Mouse (Mus musculus) midbrain, embryonic 11.5 days (tissue): ENCODE data around the gene Sfxn5. TPM values are rescaled to one million over a fixed set of nuclear protein-coding genes. Genes with fewer than 3 reads are reported as not detected.

Experiments used
- ATAC-seq: fragments of 200-750 bp; cut with Nextera tagmentation; 2 replicates; pipeline ENCODE4 v1.8.0; 2017; ENCODE audit warnings: moderate TSS enrichment, moderate library complexity; ENCODE audit not compliant: low FRiP score
- DNase-seq: peaks from one replicate; pipeline ENCODE4 v3.0.0; 2015; ENCODE audit warnings: low spot score; ENCODE audit errors: missing footprints
- H3K27ac ChIP-seq: fragments of 300-500 bp; sonication (generic); 2 replicates; pipeline ENCODE4 v1.5.1; 2014; ENCODE audit warnings: low read depth, low read length
- H3K27me3 ChIP-seq: fragments of 300-500 bp; sonication (generic); 2 replicates; pipeline ENCODE4 v1.6.1; 2014; ENCODE audit warnings: mild to moderate bottlenecking, low read length, moderate library complexity, mixed read lengths; ENCODE audit not compliant: control insufficient read depth, insufficient read depth
- H3K36me3 ChIP-seq: fragments of 300-500 bp; sonication (generic); 2 replicates; pipeline ENCODE4 v1.6.1; 2014; ENCODE audit warnings: mild to moderate bottlenecking, low read length, moderate library complexity, mixed read lengths; ENCODE audit not compliant: control insufficient read depth, insufficient read depth
- H3K4me1 ChIP-seq: fragments of 300-500 bp; sonication (generic); 2 replicates; pipeline ENCODE4 v1.6.1; 2014; ENCODE audit warnings: low read length; ENCODE audit not compliant: control insufficient read depth, insufficient read depth
- H3K4me2 ChIP-seq: fragments of 300-500 bp; sonication (generic); 2 replicates; pipeline ENCODE4 v1.6.1; 2014; ENCODE audit warnings: mild to moderate bottlenecking, moderate library complexity
- H3K4me3 ChIP-seq: fragments of 300-500 bp; sonication (generic); 2 replicates; pipeline ENCODE4 v1.5.1; 2014; ENCODE audit warnings: low read depth, low read length
- H3K9ac ChIP-seq: fragments of 300-500 bp; sonication (generic); 2 replicates; pipeline ENCODE4 v1.6.1; 2014; ENCODE audit warnings: low read length
- H3K9me3 ChIP-seq: fragments of 300-500 bp; sonication (generic); 2 replicates; pipeline ENCODE4 v1.6.1; 2016; ENCODE audit warnings: low read length; ENCODE audit not compliant: control insufficient read depth
- WGBS: fragments of 180-500 bp; shearing (Covaris S2); extraction: QIAGEN DNeasy Blood & Tissue Kit; methylation state at CpG from one replicate; pipeline ENCODE4 v1.1.7; 2014; 5-methylcytosine and 5-hydroxymethylcytosine counted together
- polyA plus RNA-seq: library from polyadenylated mRNA; unstranded; fragments of >200 nt; fragmentation: Nextera tagmentation; extraction: Ambion mirVana; gene quantifications from 2 replicates; pipeline ENCODE4 v1.2.1, GENCODE M21; 2014

Sfxn5 gene
- polyA plus RNA-seq, 1 experiment from 2014 or later = 6.2 TPM

DNA sequence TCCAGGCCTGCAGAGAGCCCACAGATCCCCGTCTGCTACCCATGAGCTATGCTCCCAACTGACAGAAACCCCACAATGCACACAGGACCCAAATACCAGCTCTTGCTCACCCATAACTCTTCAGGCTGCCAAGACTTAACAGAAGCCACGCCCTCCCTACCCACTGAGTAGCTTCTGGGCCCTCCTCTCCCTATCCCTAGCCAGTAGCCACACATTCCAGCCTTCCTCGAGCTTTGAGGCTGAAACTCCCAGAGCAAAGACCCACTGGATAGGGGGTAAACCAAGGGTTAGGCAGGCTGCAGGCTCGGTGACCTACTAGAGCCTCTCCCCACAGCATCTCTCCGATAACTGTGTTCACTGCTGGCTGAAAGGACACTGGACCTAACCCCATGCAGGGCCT, 35.5 kb upstream of the Sfxn5 start:
- no peak overlapping the region for H3K9ac ChIP-seq
- H3K9me3 ChIP-seq = no peaks in the 10 kb centered on the region
- no peaks in the 10 kb centered on the region; the same call in 1 of the 2 replicates for H3K27me3 ChIP-seq
- H3K4me1 ChIP-seq = peaks cover under 1% of the 10 kb centered on the region
- no peaks in the 10 kb centered on the region for H3K36me3 ChIP-seq
- DNase-seq (peak; percentile 75), ATAC-seq (no peak)
- no peak overlapping the region for H3K4me2 ChIP-seq
- H3K27ac ChIP-seq = no peak overlapping the region
- no peak overlapping the region for H3K4me3 ChIP-seq
- 64% methylated on average over 5 of the region's 5 CpGs for WGBS

- Histone ChIP-seq H3K4me2 (no peak overlapping the region), H3K4me1 (no peaks in the 10 kb centered on the region), H3K9me3 (no peaks in the 10 kb centered on the region), H3K27me3 (no peaks in the 10 kb centered on the region), H3K27ac (no peak overlapping the region), H3K4me3 (no peak overlapping the region), H3K9ac (no peak overlapping the region), H3K36me3 (no peaks in the 10 kb centered on the region)
- ATAC-seq = no peak
- WGBS = 86% methylated on average over 1 of the region's 1 CpGs
- no peak for DNase-seq
Measured at GRCm38 (mm10) chr6:85368166-85368565, 34.9 kb upstream of the Sfxn5 start.

GRCm38 (mm10) chr6:85366387-85366786, 33.2 kb upstream of the Sfxn5 start:
- Histone ChIP-seq H3K36me3 (no peaks in the 10 kb centered on the region), H3K4me2 (no peak overlapping the region), H3K4me3 (no peak overlapping the region), H3K9me3 (no peaks in the 10 kb centered on the region), H3K27ac (no peak overlapping the region), H3K27me3 (no peaks in the 10 kb centered on the region), H3K9ac (no peak overlapping the region), H3K4me1 (no peaks in the 10 kb centered on the region)
- WGBS = 60% methylated on average over 1 of the region's 1 CpGs
- ATAC-seq = no peak
- no peak for DNase-seq

DNA sequence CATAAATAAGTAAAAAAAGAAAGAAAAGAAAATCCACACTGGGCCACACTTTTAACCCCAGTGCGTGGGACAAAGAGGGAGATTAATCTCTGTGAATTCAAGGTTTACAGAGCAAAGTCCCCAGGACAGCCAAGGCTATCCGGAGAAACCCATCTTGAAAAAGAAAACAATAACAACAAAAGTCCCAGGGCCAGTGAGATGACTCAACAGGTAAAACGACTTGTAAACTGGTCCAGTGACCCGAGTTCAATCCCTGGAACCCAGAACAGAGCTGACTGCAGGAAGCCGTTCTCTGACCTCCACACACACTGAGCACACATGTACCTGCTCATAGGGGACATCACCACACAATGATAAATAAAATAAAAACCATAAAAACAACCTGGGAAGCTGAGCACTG, 31.2 kb upstream of the Sfxn5 start:
- H3K4me3 ChIP-seq = no peak overlapping the region
- H3K9me3 ChIP-seq = no peaks in the 10 kb centered on the region
- H3K4me1 ChIP-seq = no peaks in the 10 kb centered on the region
- DNase-seq (no peak), ATAC-seq (no peak)
- no peak overlapping the region for H3K9ac ChIP-seq
- H3K36me3 ChIP-seq = no peaks in the 10 kb centered on the region
- no peak overlapping the region for H3K4me2 ChIP-seq
- no peaks in the 10 kb centered on the region for H3K27me3 ChIP-seq
- H3K27ac ChIP-seq = no peak overlapping the region
- WGBS = 74% methylated on average over 5 of the region's 5 CpGs

DNA sequence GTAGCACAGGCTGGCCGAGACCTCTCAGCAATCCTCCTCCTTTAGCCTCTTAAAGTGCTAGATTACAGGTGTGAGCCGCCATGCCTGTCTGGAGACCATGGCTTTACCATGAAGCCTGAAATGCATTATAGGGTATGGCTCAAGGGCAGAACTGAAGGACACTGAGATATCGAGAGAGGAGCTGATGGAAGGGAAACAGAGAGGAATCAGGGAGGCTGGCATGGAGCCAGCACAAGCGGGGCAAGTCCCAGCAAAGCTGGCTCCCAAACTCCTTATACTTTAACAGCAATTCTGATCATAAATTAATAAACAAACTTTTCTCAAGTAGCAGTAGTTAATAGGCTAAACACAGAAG, 30.7 kb upstream of the Sfxn5 start:
- WGBS = 91% methylated on average over 4 of the region's 4 CpGs
- ATAC-seq (no peak), DNase-seq (peak; percentile 73)
- Histone ChIP-seq H3K36me3 (no peaks in the 10 kb centered on the region), H3K4me2 (no peak overlapping the region), H3K9me3 (no peaks in the 10 kb centered on the region), H3K4me3 (no peak overlapping the region), H3K9ac (no peak overlapping the region), H3K27ac (no peak overlapping the region), H3K27me3 (no peaks in the 10 kb centered on the region), H3K4me1 (no peaks in the 10 kb centered on the region)

- peak; percentile 64 for DNase-seq
- 94% methylated on average over 5 of the region's 5 CpGs for WGBS
Measured at GRCm38 (mm10) chr6:85363231-85363905, 30.1 kb upstream of the Sfxn5 start.

DNA sequence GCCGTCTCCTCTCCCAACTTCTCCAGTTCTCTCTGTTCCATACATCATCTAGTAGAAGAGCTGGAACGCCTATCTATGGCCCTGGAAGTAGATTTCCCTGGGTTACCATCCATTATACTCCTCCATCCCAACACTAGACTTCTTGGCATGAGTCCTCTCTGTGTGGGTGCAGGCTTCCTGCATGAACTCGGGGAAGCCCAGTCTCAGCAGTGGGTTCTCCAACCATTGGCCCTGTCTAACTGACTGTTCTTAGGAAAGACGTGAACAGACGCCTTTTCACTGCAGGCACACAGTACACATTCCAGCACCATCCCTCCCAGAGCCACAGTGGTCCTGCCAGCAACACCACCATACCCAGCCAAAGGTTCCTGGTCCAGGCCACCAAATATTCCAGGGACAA, 29.4 kb upstream of the Sfxn5 start:
- no peak overlapping the region for H3K9ac ChIP-seq
- H3K4me1 ChIP-seq = no peaks in the 10 kb centered on the region
- ATAC-seq = no peak
- DNase-seq = no peak
- WGBS = 82% methylated on average over 5 of the region's 5 CpGs
- H3K4me2 ChIP-seq = no peak overlapping the region
- no peaks in the 10 kb centered on the region for H3K27me3 ChIP-seq
- H3K4me3 ChIP-seq = no peak overlapping the region
- H3K27ac ChIP-seq = no peak overlapping the region
- H3K9me3 ChIP-seq = no peaks in the 10 kb centered on the region
- no peaks in the 10 kb centered on the region for H3K36me3 ChIP-seq

More at GRCm38 (mm10) chr6:85363231-85363905, 30.1 kb upstream of the Sfxn5 start:
- no peak overlapping the region for H3K4me2 ChIP-seq
- no peaks in the 10 kb centered on the region for H3K27me3 ChIP-seq
- no peak overlapping the region for H3K27ac ChIP-seq
- H3K9me3 ChIP-seq = no peaks in the 10 kb centered on the region
- ATAC-seq = no peak
- no peak overlapping the region for H3K4me3 ChIP-seq
- H3K36me3 ChIP-seq = no peaks in the 10 kb centered on the region
- H3K4me1 ChIP-seq = no peaks in the 10 kb centered on the region
- H3K9ac ChIP-seq = no peak overlapping the region

DNA sequence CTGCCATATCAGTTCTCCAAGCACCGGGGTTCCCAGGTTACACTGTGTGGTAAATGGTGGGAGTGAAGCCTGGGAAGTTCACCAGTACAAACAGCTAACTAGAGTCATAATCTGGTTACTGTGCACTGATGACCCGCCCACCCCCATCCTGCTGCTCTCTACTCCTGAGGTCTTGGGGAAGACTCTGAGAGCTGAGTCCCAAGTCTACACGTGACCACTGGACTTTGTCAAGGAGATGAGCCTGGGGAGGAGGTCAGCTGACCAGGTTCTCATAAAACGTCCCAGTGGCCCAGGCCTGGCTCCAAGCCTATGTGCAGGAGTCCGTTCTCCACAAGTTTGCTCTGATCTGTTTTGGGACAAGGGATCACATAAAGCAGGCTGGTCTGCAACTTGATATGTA, 27.1 kb upstream of the Sfxn5 start:
- Histone ChIP-seq H3K4me3 (no peak overlapping the region), H3K27me3 (no peaks in the 10 kb centered on the region), H3K36me3 (no peaks in the 10 kb centered on the region), H3K4me1 (no peaks in the 10 kb centered on the region), H3K9ac (no peak overlapping the region), H3K27ac (no peak overlapping the region), H3K9me3 (no peaks in the 10 kb centered on the region), H3K4me2 (no peak overlapping the region)
- DNase-seq = no peak
- WGBS = 83% methylated on average over 5 of the region's 5 CpGs
- no peak for ATAC-seq

- Histone ChIP-seq H3K9me3 (no peaks in the 10 kb centered on the region), H3K4me2 (no peak overlapping the region), H3K4me3 (no peak overlapping the region), H3K36me3 (no peaks in the 10 kb centered on the region), H3K27ac (no peak overlapping the region), H3K4me1 (no peaks in the 10 kb centered on the region), H3K27me3 (no peaks in the 10 kb centered on the region), H3K9ac (no peak overlapping the region)
- ATAC-seq (no peak), DNase-seq (peak; percentile 66)
- 78% methylated on average over 1 of the region's 1 CpGs for WGBS
Measured at GRCm38 (mm10) chr6:85358877-85359276, 25.7 kb upstream of the Sfxn5 start.
